Mouse (Mus musculus) adrenal gland, adult 10 weeks (tissue): ENCODE data around the gene Adgra1. TPM values are rescaled to one million over a fixed set of nuclear protein-coding genes. Genes with fewer than 3 reads are reported as not detected.

ENCODE experiments used
- polyA plus RNA-seq: library from polyadenylated mRNA; stranded (reverse); fragments of 350-450 nt; fragmentation: Illumina TruSeq; extraction: RNeasy Lipid Tissue Mini Kit (QIAGEN cat#74804); gene quantifications from one replicate; pipeline ENCODE4 v1.2.3, GENCODE M21; 2014; ENCODE audit warnings: low read depth, low replicate concordance

The Adgra1 gene
- 3.8 TPM for polyA plus RNA-seq

DNA sequence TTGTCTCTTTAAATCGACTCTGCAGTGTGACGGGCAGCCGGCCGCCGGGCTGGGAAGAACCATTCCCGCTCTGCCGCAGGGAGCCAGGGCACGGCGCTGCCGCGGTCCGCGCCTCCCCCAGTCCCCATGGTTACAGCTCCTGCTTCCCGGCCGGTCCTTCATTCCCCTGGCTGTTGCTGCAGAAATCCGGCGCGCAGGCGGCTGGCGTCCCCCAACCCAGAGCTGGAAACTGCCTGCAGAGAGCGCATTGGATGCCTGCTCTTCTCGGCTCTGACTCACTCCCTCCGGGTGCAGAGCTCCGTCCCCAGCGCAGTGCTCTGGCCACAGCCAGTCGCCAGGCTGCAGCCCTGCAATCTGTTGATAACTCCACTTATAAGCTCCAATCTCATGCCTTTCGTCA, at the start of gene Adgra1:
Adgra1 (plus strand) TSS at position 139 of the 400 bp plus-strand sequence.

DNA sequence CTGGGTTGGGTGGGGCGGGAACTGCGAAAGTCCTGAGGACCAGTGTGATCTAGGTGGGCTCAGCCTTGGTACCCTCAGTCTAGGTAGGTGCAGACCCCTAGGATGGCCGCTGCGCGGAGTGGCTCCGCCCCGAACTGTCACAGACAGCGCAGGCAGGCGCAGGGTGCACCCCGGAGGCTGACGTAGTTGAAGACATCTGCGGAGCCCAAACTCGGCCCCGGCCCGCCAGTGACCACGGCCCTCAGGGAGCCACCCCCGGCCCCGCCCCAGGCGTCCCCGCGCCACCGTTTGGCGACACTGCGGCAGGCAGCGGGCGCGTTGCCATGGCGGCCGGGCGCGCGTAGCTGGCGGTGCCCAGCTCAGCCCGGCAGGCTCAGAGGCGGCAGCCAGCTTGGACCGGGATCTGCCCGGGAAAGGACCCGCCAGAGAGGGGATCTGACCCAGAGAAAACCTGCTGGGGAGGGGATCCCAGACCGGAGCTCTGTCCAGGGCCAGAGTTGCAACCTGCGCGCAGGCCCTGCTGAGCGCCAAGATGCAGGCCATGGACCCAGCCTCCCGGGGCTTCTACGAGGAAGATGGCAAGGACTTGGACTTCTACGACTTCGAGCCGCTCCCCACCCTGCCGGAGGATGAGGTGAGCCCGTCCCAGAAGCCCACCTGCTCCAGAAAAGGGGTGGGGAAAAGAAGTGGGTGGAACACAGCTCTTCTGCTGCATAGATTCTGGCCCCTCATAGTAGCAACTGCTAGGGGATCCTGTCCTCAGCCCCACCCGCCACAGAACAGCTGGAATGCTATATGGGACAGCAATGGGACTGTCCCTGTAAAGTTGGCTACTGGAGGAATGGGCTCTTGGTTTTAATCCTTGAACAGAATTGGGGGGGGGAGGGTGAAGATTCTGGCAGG, 60.9 kb downstream of the Adgra1 start, which contains the start of gene Kndc1:
Kndc1 (plus strand) TSS at position 42 of the 903 bp plus-strand sequence.

Other genes with a start within 250 kb of the Adgra1 start
- 0.35 TPM for gene Cfap46, start 150.4 kb upstream of the Adgra1 start, polyA plus RNA-seq
- gene Kndc1, start 60.5 kb downstream of the Adgra1 start, polyA plus RNA-seq = 0.17 TPM
- not detected for gene Utf1, start 109.6 kb downstream of the Adgra1 start, polyA plus RNA-seq
- not detected for gene 6430531B16Rik, start 144.6 kb downstream of the Adgra1 start, polyA plus RNA-seq
- gene Adam8, start 158.4 kb downstream of the Adgra1 start, polyA plus RNA-seq = 0.23 TPM
- 10.6 TPM for gene Zfp511, start 202.2 kb downstream of the Adgra1 start, polyA plus RNA-seq
- gene Tubgcp2, start 202.5 kb downstream of the Adgra1 start, polyA plus RNA-seq = 25.7 TPM
- gene Msx3, start 214.9 kb downstream of the Adgra1 start, polyA plus RNA-seq = not detected
- gene Caly, start 248.4 kb downstream of the Adgra1 start, polyA plus RNA-seq = not detected